8 mouse cellular contexts compared by ENCODE assay signal in genomic region chr9:107611456-107612190, GRCm38 (mm10). TPM values are rescaled to one million over a fixed set of nuclear protein-coding genes. Genes with fewer than 3 reads are reported as not detected.
A peak's percentile ranks its signal among the peaks of the same experiment; 100 is the strongest.
DNase-seq lines count a peak whose midpoint lies in the region; ATAC-seq and TF ChIP-seq lines count a peak whose summit lies in the region.

No protein-coding gene starts in this region.

- 0 out of 2 replicates have a peak, but pooled peaks have one; percentile 9 for ATAC-seq in megakaryocyte progenitor cell, adult 5-6 weeks (replicated peaks; ENCODE audit: poor library complexity)

- no peaks in the 10 kb centered on the region for H3K27me3 ChIP-seq in heart, adult 2 months (ENCODE audit: control insufficient read depth, insufficient read depth, low read length)
- peaks cover 13% of the 10 kb centered on the region; the same call in 1 of the 2 replicates for H3K27me3 ChIP-seq in hindbrain, embryonic 10.5 days (ENCODE audit: insufficient read depth, poor library complexity, severe bottlenecking)

- peak overlapping the region; percentile 69 for H3K9ac ChIP-seq in heart, adult 2 months (ENCODE audit: low read depth, low read length)

- TF ChIP-seq CTCF in heart, adult 2 months (IDR thresholded peaks at IDR 0.05), result no peak

- H3K27ac ChIP-seq in heart, adult 2 months, result peak overlapping the region; percentile 98
- H3K27ac ChIP-seq in brown adipose tissue, adult 24 weeks (replicated peaks; ENCODE audit: low read depth, low read length), result peak overlapping the region; percentile 93
- H3K27ac ChIP-seq in hindbrain, embryonic 10.5 days, result peak overlapping the region; percentile 99

- DNase-seq in heart, adult 2 months, result peak in 1 of 2 experiments; percentile 76
- no peak for DNase-seq in heart, postnatal 14 days
- no peak for DNase-seq in hindbrain, embryonic 10.5 days (ENCODE audit: low spot score)
- DNase-seq in cerebellum, postnatal 4 days (ENCODE audit: low spot score in 2 of 2), result no peak
- no peak for DNase-seq in testis, postnatal 14 days (ENCODE audit: low spot score)
- DNase-seq in urinary bladder, adult 18-20 months (ENCODE audit: low spot score in 2 of 2), result no peak

- no peaks in the 10 kb centered on the region for H3K9me3 ChIP-seq in hindbrain, embryonic 10.5 days

- peak overlapping the region; percentile 52; the same call in 1 of the 2 replicates for H3K4me3 ChIP-seq in heart, adult 2 months
- peak overlapping the region; percentile 53 for H3K4me3 ChIP-seq in brown adipose tissue, adult 24 weeks (ENCODE audit: insufficient read depth, low read depth, low read length)
- H3K4me3 ChIP-seq in hindbrain, embryonic 10.5 days, result peak overlapping the region; percentile 53

- intact Hi-C loops in heart, adult 2 months (cut with DNase I), result loop anchor here (1.0 kb wide), 1 partner anchor 22 kb away; no protein-coding TSS in a partner anchor
- intact Hi-C loops in heart, postnatal 14 days (cut with DNase I), result no loop called here

- H3K4me1 ChIP-seq in heart, adult 2 months (ENCODE audit: control insufficient read depth, insufficient read depth, low read length), result peaks cover 13% of the 10 kb centered on the region
- H3K4me1 ChIP-seq in brown adipose tissue, adult 24 weeks (ENCODE audit: control insufficient read depth, insufficient read depth, insufficient read length, low read length), result peaks cover 11% of the 10 kb centered on the region
- H3K4me1 ChIP-seq in hindbrain, embryonic 10.5 days (replicated peaks), result peaks cover 97% of the 10 kb centered on the region

- no peak for TF ChIP-seq POLR2A in heart, adult 2 months (IDR thresholded peaks at IDR 0.05; ENCODE audit: insufficient read depth, low read depth, low read length)

- no peaks in the 10 kb centered on the region for H3K79me2 ChIP-seq in heart, adult 2 months (replicated peaks; ENCODE audit: control insufficient read depth, insufficient read depth, low read length)

- no peaks in the 10 kb centered on the region for H3K36me3 ChIP-seq in heart, adult 2 months (ENCODE audit: control insufficient read depth, insufficient read depth, low read length)
- H3K36me3 ChIP-seq in hindbrain, embryonic 10.5 days, result peaks cover 34% of the 10 kb centered on the region

- WGBS in heart, adult 2 months, result 33% methylated on average over 6 of the region's 6 CpGs
- WGBS in hindbrain, embryonic 10.5 days, result 76% methylated on average over 6 of the region's 6 CpGs

- no peak for TF ChIP-seq EP300 in heart, adult 2 months (IDR thresholded peaks at IDR 0.05; ENCODE audit: insufficient read depth, low read depth, low read length)

RNA-seq across cellular contexts. Expression of gene Sema3b, which starts 2.6 kb away (rescaled TPM):
- total RNA-seq in heart, adult 2 months (2021), result 10 to 100 TPM; 19.9 to 24.2 TPM
- 33.7 and 39.1 TPM in 2 replicates for polyA plus RNA-seq in heart, adult 2 months (2012; rRNA removed)
- total RNA-seq in heart, postnatal 14 days (2021), result 10 to 100 TPM; 11.3 to 12.1 TPM
- 3.3 and 3.8 TPM in 2 replicates for polyA plus RNA-seq in brown adipose tissue, adult 24 weeks (2012; ENCODE audit: insufficient read depth, insufficient read length, missing spikeins)
- 3.9 and 5.2 TPM in 2 replicates for polyA plus RNA-seq in hindbrain, embryonic 10.5 days (2016; fragmentation: Nextera tagmentation; extraction: Ambion mirVana)
- not detected in 2 replicates for total RNA-seq in megakaryocyte progenitor cell, adult 5-6 weeks (2015)
- total RNA-seq in megakaryocyte progenitor cell, adult 5-6 weeks (2017), result not detected in 2 replicates

RNA-seq across cellular contexts. Expression of gene Gnai2, which starts 23.5 kb away (rescaled TPM):
- total RNA-seq in heart, adult 2 months (2021), result 100 to 1,000 TPM; 243 to 250 TPM
- polyA plus RNA-seq in heart, adult 2 months (2012; rRNA removed), result 311 and 386 TPM in 2 replicates
- 100 to 1,000 TPM; 318 to 327 TPM for total RNA-seq in heart, postnatal 14 days (2021)
- polyA plus RNA-seq in brown adipose tissue, adult 24 weeks (2012; ENCODE audit: insufficient read depth, insufficient read length, missing spikeins), result 87.2 and 112 TPM in 2 replicates
- 554 and 640 TPM in 2 replicates for polyA plus RNA-seq in hindbrain, embryonic 10.5 days (2016; fragmentation: Nextera tagmentation; extraction: Ambion mirVana)
- 333 and 362 TPM in 2 replicates for total RNA-seq in megakaryocyte progenitor cell, adult 5-6 weeks (2015)
- total RNA-seq in megakaryocyte progenitor cell, adult 5-6 weeks (2017), result 423 and 432 TPM in 2 replicates

RNA-seq across cellular contexts. Expression of gene Ifrd2, which starts 24.2 kb away (rescaled TPM):
- 10 to 100 TPM; 39.9 to 51.4 TPM for total RNA-seq in heart, adult 2 months (2021)
- 43.7 and 54.5 TPM in 2 replicates for polyA plus RNA-seq in heart, adult 2 months (2012; rRNA removed)
- 10 to 100 TPM; 36.7 to 47.1 TPM for total RNA-seq in heart, postnatal 14 days (2021)
- polyA plus RNA-seq in brown adipose tissue, adult 24 weeks (2012; ENCODE audit: insufficient read depth, insufficient read length, missing spikeins), result 21.6 and 23.7 TPM in 2 replicates
- polyA plus RNA-seq in hindbrain, embryonic 10.5 days (2016; fragmentation: Nextera tagmentation; extraction: Ambion mirVana), result 41.1 and 54.1 TPM in 2 replicates
- 68.0 and 93.4 TPM in 2 replicates for total RNA-seq in megakaryocyte progenitor cell, adult 5-6 weeks (2015)
- 31.5 and 72.4 TPM in 2 replicates for total RNA-seq in megakaryocyte progenitor cell, adult 5-6 weeks (2017)

RNA-seq across cellular contexts. Expression of gene Hyal3, which starts 31.0 kb away (rescaled TPM):
- under 1 TPM; 0.29 to 0.34 TPM for total RNA-seq in heart, adult 2 months (2021)
- 0.26 and 0.31 TPM in 2 replicates for polyA plus RNA-seq in heart, adult 2 months (2012; rRNA removed)
- total RNA-seq in heart, postnatal 14 days (2021), result under 1 TPM; 0.31 to 0.49 TPM
- 0.63 TPM in 1 of 2 replicates, not detected in the other for polyA plus RNA-seq in brown adipose tissue, adult 24 weeks (2012; ENCODE audit: insufficient read depth, insufficient read length, missing spikeins)
- polyA plus RNA-seq in hindbrain, embryonic 10.5 days (2016; fragmentation: Nextera tagmentation; extraction: Ambion mirVana), result 0.41 and 0.77 TPM in 2 replicates
- 1.4 and 1.7 TPM in 2 replicates for total RNA-seq in megakaryocyte progenitor cell, adult 5-6 weeks (2015)
- total RNA-seq in megakaryocyte progenitor cell, adult 5-6 weeks (2017), result 0.58 TPM in 1 of 2 replicates, not detected in the other

RNA-seq across cellular contexts. Expression of gene Naa80, which starts 32.9 kb away (rescaled TPM):
- total RNA-seq in heart, adult 2 months (2021), result 10 to 100 TPM; 14.9 to 17.4 TPM
- polyA plus RNA-seq in heart, adult 2 months (2012; rRNA removed), result 30.0 and 45.4 TPM in 2 replicates
- total RNA-seq in heart, postnatal 14 days (2021), result 10 to 100 TPM; 15.5 to 16.6 TPM
- 25.9 and 31.3 TPM in 2 replicates for polyA plus RNA-seq in brown adipose tissue, adult 24 weeks (2012; ENCODE audit: insufficient read depth, insufficient read length, missing spikeins)
- polyA plus RNA-seq in hindbrain, embryonic 10.5 days (2016; fragmentation: Nextera tagmentation; extraction: Ambion mirVana), result 19.2 and 20.8 TPM in 2 replicates
- 9.3 and 15.4 TPM in 2 replicates for total RNA-seq in megakaryocyte progenitor cell, adult 5-6 weeks (2015)
- 9.3 and 10.4 TPM in 2 replicates for total RNA-seq in megakaryocyte progenitor cell, adult 5-6 weeks (2017)

Comparison
In these comparisons a context has a peak if more than half of its experiments do, and no peak if none do; other contexts are left out.
1. RNA of gene Sema3b, which starts 2.6 kb away (total RNA-seq): 19.9 to 24.2 TPM in heart, adult 2 months and 11.3 to 12.1 TPM in heart, postnatal 14 days; not detected in megakaryocyte progenitor cell, adult 5-6 weeks; every median in the first group is over 10 times any median in the second.
2. Peak in every context shown above with its lines, with median percentiles within 50 percentile points of each other: H3K27ac ChIP-seq and H3K4me3 ChIP-seq.